Mouse (Mus musculus) lung, postnatal 0 days (tissue): Measurements from ENCODE around the gene Frmpd4. TPM values are rescaled to one million over a fixed set of nuclear protein-coding genes. Genes with fewer than 3 reads are reported as not detected.
A peak's percentile ranks its signal among the peaks of the same experiment; 100 is the strongest.

Experiments used
- ATAC-seq: fragments of 200-750 bp; cut with Nextera tagmentation; 2 replicates; pipeline ENCODE4 v1.8.0; 2017; ENCODE audit warnings: moderate library complexity
- DNase-seq: peaks from one replicate; pipeline ENCODE4 v3.0.0-alpha.2; 2016; ENCODE audit warnings: low spot score
- H3K27ac ChIP-seq: fragments of 300-500 bp; sonication (generic); 2 replicates; pipeline ENCODE4 v1.5.1; 2014; ENCODE audit warnings: antibody characterized with exemption, mild to moderate bottlenecking, low read length, mixed read lengths
- H3K27me3 ChIP-seq: fragments of 300-500 bp; sonication (generic); replicated peaks from 2 replicates; pipeline ENCODE4 v1.6.1; 2014; ENCODE audit warnings: low read length, mixed read lengths; ENCODE audit not compliant: insufficient read depth
- H3K36me3 ChIP-seq: fragments of 300-500 bp; sonication (generic); 2 replicates; pipeline ENCODE4 v1.6.1; 2014; ENCODE audit warnings: low read length, mixed read lengths; ENCODE audit not compliant: insufficient read depth
- H3K4me1 ChIP-seq: fragments of 300-500 bp; sonication (generic); 2 replicates; pipeline ENCODE4 v1.6.1; 2014; ENCODE audit warnings: antibody characterized with exemption, low read depth, low read length, mixed read lengths; ENCODE audit not compliant: insufficient read depth
- H3K4me2 ChIP-seq: fragments of 300-500 bp; sonication (generic); replicated peaks from 2 replicates; pipeline ENCODE4 v1.6.1; 2014; ENCODE audit warnings: low read depth, mild to moderate bottlenecking, low read length, moderate library complexity, mixed read lengths
- H3K4me3 ChIP-seq: fragments of 300-500 bp; sonication (generic); 2 replicates; pipeline ENCODE4 v1.5.1; 2014; ENCODE audit warnings: low read depth, low read length
- H3K9ac ChIP-seq: fragments of 300-500 bp; sonication (generic); replicated peaks from 2 replicates; pipeline ENCODE4 v1.6.1; 2014; ENCODE audit warnings: low read depth, mild to moderate bottlenecking
- H3K9me3 ChIP-seq: fragments of 300-500 bp; sonication (generic); 2 replicates; pipeline ENCODE4 v1.6.1; 2016; ENCODE audit warnings: low read length, mixed read lengths
- CTCF ChIP-seq: IDR thresholded peaks from 2 replicates; pipeline ENCODE4 v1.5.1; 2016; ENCODE audit warnings: antibody characterized with exemption, mild to moderate bottlenecking
- EP300 ChIP-seq: IDR thresholded peaks from 2 replicates; pipeline ENCODE4 v1.6.1; 2016; ENCODE audit warnings: antibody characterized with exemption, mild to moderate bottlenecking, control low read depth
- whole genome bisulfite sequencing: fragments of 180-500 bp; shearing (Covaris S2); extraction: QIAGEN DNeasy Blood & Tissue Kit; methylation state at CpG from one replicate; pipeline ENCODE4 v1.1.7; 2014; 5-methylcytosine and 5-hydroxymethylcytosine counted together
- polyA plus RNA-seq: library from polyadenylated mRNA; unstranded; fragments of >200 nt; fragmentation: Nextera tagmentation; extraction: Ambion mirVana; gene quantifications from 2 replicates; pipeline ENCODE4 v1.2.1, GENCODE M21; 2015

Frmpd4 gene
- polyA plus RNA-seq, 1 experiment from 2014 or later: 0.01 TPM

DNA sequence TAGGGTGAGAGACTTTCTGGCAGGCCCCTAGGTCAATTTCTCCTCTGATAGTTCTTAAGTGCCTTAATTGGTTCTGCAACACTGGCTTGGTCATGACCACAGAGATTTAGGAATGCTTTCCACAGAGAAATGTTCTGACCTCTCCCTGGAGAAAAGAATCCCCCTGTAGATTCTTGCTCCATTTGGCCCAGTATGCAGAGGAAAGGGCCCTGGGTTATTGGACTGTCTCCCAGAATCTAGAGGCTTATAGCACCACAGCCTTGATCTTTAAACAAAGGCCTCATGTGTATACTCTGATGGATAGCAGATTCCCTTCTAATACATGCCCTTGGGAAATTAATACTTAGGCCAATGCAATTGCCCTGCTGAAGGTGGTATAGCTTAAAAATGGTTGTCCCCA, 667.5 kb downstream of the Frmpd4 start:
- Histone ChIP-seq H3K9me3 (no peaks in the 10 kb centered on the region), H3K4me1 (no peaks in the 10 kb centered on the region), H3K27ac (no peak overlapping the region), H3K4me2 (no peak overlapping the region), H3K4me3 (no peak overlapping the region), H3K36me3 (no peaks in the 10 kb centered on the region), H3K9ac (no peak overlapping the region), H3K27me3 (no peaks in the 10 kb centered on the region)
- ATAC-seq (no peak), DNase-seq (no peak)
- TF ChIP-seq EP300 (no peak), CTCF (no peak)

DNA sequence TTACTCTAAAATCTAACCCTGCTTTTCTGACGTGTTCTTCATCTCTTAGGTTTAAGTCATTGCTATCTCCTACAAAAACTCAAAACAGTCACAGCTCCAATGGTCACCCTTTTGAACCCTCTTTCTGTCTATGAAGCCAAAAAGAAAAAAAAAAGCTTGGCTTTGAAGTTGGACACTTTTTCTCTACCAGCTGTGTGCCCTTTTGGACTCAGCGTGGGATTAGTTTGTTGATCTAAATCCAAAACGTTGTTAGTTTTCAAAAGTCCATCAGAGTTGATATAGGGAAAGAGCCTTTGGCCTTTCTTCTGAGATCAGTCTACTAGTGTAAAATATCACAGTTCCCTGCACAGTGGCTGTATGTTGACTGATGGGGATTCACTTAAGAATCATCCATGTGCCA, 676.0 kb downstream of the Frmpd4 start:
- H3K9me3 ChIP-seq: no peaks in the 10 kb centered on the region
- H3K36me3 ChIP-seq: no peaks in the 10 kb centered on the region
- no peak overlapping the region for H3K9ac ChIP-seq
- ATAC-seq (no peak), DNase-seq (no peak)
- no peak for TF ChIP-seq EP300
- TF ChIP-seq CTCF: no peak
- H3K27me3 ChIP-seq: no peaks in the 10 kb centered on the region
- H3K4me3 ChIP-seq: no peak overlapping the region
- H3K4me2 ChIP-seq: no peak overlapping the region
- no peaks in the 10 kb centered on the region for H3K4me1 ChIP-seq
- H3K27ac ChIP-seq: no peak overlapping the region
- 66% methylated on average over 3 of the region's 3 CpGs for WGBS

DNA sequence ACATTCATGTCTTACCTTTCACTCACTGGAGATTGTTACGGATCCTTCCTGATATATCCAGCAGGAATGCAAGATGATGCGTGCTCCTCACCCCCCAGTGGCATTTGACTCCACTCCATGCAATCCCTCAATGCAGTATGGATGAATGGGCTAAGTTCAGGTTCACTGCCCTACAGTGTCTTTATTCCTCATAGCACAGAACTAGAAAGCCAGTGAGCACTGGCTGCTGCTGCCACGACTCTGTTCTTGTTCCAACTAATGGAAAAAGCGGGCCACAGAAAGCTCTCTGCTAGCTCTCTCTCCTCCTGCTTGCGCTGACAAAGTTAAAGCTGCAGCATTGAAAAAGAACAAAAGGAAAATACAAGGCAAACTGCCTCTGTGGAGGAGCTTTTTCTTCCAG, 722.2 kb downstream of the Frmpd4 start:
- Histone ChIP-seq H3K9me3 (no peaks in the 10 kb centered on the region), H3K27ac (no peak overlapping the region), H3K4me1 (no peaks in the 10 kb centered on the region), H3K36me3 (no peaks in the 10 kb centered on the region), H3K4me2 (no peak overlapping the region), H3K4me3 (no peak overlapping the region), H3K9ac (no peak overlapping the region), H3K27me3 (no peaks in the 10 kb centered on the region)
- 64% methylated on average over 5 of the region's 5 CpGs for WGBS
- TF ChIP-seq CTCF (no peak), EP300 (no peak)
- ATAC-seq (no peak), DNase-seq (no peak)

DNA sequence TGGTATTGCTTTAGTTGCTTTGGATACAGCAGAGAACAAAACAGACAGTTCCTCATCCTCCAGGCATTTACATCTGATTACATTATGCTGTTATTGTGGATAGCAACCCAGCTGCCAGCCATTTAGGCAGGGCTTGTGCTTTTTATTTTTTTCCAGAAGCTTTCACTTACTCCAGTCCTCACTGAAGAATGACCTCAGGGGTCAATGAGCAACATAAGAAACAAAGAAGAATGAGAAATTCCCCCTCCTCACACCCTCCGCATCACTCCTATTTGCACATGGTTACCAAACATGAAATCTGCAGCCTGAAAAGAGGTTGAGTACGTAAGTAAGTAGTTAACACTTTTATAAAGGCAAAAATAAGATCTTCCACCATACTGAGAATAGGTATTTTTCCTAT, 744.5 kb downstream of the Frmpd4 start:
- Histone ChIP-seq H3K4me1 (no peaks in the 10 kb centered on the region), H3K4me2 (no peak overlapping the region), H3K27ac (no peak overlapping the region), H3K27me3 (no peaks in the 10 kb centered on the region), H3K36me3 (no peaks in the 10 kb centered on the region), H3K4me3 (no peak overlapping the region), H3K9ac (no peak overlapping the region), H3K9me3 (no peaks in the 10 kb centered on the region)
- WGBS: 45% methylated on average over 2 of the region's 2 CpGs
- ATAC-seq (no peak), DNase-seq (no peak)
- TF ChIP-seq CTCF (no peak), EP300 (no peak)

DNA sequence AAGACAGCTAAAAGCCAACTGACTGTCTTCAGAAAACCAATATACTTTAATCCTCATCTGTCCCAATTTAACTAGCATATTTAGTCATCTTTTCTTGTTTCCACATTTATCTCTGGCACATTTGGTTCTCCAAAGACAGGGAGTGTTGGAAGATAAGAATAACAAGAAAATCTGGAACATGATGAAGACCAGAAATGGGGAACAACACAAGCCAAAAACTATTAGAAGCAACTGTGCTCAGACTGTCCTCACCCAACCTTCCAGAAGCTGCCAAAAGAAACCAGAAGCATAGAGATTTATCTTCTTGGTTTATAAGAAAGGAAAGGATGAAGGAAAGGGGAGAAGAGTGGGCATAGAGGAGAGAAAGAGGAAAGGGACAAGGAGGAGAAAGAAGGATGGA, 748.6 kb downstream of the Frmpd4 start:
- H3K4me3 ChIP-seq: no peak overlapping the region
- no peak overlapping the region for H3K4me2 ChIP-seq
- ATAC-seq: no peak

DNA sequence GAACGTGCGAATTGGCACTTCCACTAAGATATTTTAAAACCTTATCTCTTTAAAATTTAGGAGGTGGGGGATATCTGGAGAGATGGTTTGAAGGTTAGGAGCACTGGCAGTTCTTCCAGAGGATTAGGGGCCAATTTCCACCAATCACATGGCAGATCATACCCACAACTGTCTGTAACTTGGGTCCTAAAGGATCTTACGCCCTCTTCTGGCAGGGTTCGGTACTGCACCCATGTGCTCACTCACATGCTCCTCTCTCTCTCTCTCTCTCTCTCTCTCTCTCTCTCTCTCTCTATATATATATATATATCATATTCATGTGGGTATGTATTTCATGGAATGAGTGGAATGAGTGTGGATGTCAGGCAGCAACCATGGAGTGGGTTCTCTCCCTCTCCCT, 759.7 kb downstream of the Frmpd4 start:
- H3K9ac ChIP-seq: no peak overlapping the region
- peak; percentile 8 for DNase-seq
- H3K27me3 ChIP-seq: no peaks in the 10 kb centered on the region
- 33% methylated on average over 4 of the region's 4 CpGs for WGBS
- TF ChIP-seq CTCF (peak; percentile 57), EP300 (no peak)
- H3K36me3 ChIP-seq: no peaks in the 10 kb centered on the region
- H3K4me3 ChIP-seq: no peak overlapping the region
- no peaks in the 10 kb centered on the region for H3K9me3 ChIP-seq
- no peak for ATAC-seq
- no peak overlapping the region for H3K4me2 ChIP-seq
- no peak overlapping the region for H3K27ac ChIP-seq
- no peaks in the 10 kb centered on the region for H3K4me1 ChIP-seq

More for the DNA sequence above, 748.6 kb downstream of the Frmpd4 start:
- Histone ChIP-seq H3K9ac (no peak overlapping the region), H3K27me3 (no peaks in the 10 kb centered on the region), H3K36me3 (no peaks in the 10 kb centered on the region), H3K9me3 (no peaks in the 10 kb centered on the region), H3K4me1 (no peaks in the 10 kb centered on the region), H3K27ac (no peak overlapping the region)
- no peak for TF ChIP-seq CTCF
- TF ChIP-seq EP300: no peak
- DNase-seq: no peak

DNA sequence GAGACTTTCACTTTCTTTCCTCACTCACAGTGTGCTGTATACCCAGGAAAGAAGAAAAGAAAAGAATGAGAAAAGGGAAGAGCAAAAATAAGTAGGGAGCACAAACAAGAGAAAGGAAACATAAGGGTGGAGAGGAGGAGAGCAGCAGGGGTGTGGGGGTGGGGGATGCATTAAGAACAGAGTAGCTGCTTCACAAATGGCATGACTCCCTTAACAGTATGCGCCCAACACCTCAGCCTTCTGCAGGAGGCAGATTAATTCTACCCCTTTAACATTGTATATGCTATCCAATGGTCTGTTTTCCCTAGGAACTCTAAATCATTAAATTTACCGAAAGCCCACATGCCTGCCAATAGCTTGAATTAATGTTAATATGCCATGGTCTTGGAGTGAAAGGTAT, 766.9 kb downstream of the Frmpd4 start:
- H3K36me3 ChIP-seq: no peaks in the 10 kb centered on the region
- 56% methylated on average over 2 of the region's 2 CpGs for WGBS
- no peak overlapping the region for H3K4me3 ChIP-seq
- TF ChIP-seq EP300: no peak
- no peak for TF ChIP-seq CTCF
- no peak overlapping the region for H3K4me2 ChIP-seq
- DNase-seq (no peak), ATAC-seq (no peak)
- no peaks in the 10 kb centered on the region for H3K9me3 ChIP-seq
- H3K9ac ChIP-seq: no peak overlapping the region
- H3K27me3 ChIP-seq: no peaks in the 10 kb centered on the region
- H3K27ac ChIP-seq: no peak overlapping the region
- H3K4me1 ChIP-seq: no peaks in the 10 kb centered on the region
